Mouse (Mus musculus) c-Kit-positive CD71-positive TER-119-negative erythroid progenitor cells, embryonic 14.5 days (primary cell): Measurements from ENCODE around the gene Kars.

ENCODE experiments used
- DNase-seq: peaks from one replicate; pipeline ENCODE4 v3.0.0-alpha.2; 2013; ENCODE audit warnings: low read depth

The Kars gene

GRCm38 (mm10) chr8:112010997-112011815 lies at the start of gene Kars, which contains the start of gene Terf2ip:
Kars (minus strand) TSS chr8:112011323.
Terf2ip (plus strand) TSS chr8:112011398.
- DNase-seq: peak; percentile 86

- DNase-seq: no peak
Observed at GRCm38 (mm10) chr8:112054456-112054855, 43.3 kb upstream of the Kars start.

DNA sequence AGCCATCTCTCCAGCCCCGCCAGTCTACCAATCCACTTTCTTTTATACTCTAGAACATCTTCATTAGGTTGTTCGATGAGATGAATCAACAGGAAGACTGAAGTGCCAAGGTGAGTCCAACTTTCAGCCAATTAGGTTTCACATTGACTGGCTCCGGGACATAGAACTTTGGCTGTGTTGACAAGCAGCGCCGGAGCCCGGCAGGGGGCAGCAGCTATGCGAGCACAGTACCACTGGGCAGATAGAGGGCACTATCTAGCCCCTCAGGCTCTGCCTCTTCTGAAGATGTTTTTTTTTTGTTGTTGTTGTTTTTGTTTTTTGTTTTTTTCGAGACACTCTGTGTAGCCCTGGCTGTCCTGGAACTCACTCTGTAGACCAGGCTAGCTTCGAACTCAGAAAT lies 40.4 kb upstream of the Kars start:
- no peak for DNase-seq

GRCm38 (mm10) chr8:112049984-112050383 lies 38.9 kb upstream of the Kars start:
- DNase-seq: no peak

DNA sequence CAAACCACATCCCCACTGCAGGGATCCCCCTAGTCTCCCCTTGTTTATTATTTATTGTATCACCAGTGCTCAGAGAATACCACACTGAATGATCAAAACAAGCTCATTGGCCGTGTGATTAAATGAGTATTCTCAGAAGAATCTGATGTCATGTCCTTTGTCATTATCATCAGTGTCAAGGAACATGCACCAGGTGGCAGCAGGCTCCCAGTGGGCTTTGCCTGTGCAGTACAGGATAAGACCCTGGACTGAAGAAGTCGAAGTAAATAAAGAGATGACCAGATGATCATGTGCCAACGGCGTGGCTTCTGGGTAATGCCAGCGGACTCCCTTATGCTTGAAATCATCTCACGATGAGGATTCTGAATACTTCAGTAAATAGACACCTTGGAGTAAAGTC lies 37.2 kb upstream of the Kars start:
- no peak for DNase-seq

DNA sequence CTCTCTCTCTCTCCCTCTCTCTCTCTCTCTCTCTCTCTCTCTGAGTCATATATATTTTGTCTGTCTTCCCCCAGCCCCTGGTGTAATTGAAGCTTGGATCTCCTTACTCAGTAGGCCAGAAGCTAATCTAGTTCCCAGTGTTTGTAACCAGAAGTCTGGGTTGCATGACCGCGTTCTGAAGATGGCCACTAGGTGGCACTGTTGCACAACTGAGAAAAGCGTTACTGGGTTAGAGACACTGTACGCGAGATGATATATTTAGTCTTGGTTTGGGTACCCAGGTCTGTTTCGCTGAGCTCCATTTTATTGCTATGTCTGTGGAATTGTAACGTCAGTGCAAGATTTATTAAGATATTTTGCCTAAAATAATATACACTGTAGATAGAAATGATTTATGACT lies 34.8 kb upstream of the Kars start:
- DNase-seq: peak; percentile 66

- DNase-seq: peak; percentile 15
Observed at GRCm38 (mm10) chr8:112045182-112045581, 34.1 kb upstream of the Kars start.

- no peak for DNase-seq
Observed at GRCm38 (mm10) chr8:112037521-112037920, 26.4 kb upstream of the Kars start.

DNA sequence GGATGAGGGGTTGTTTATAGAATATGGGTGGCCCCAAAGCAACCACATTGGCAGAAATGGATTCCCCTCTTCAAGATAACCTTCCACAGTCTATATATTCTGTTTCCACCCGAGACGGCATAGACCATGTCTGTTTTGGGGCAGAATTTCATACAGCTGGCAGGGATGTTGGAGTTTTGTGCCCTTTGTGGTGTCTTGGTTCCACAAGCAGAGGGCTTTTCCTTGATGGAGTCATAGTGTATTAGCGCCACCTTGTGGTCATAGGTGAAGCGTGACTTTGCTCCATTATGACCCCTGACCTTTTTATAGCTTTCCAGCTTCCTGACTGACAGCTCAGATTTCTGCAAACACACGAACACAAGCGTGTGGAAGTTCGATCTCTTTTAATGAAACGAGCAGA lies 23.5 kb upstream of the Kars start:
- DNase-seq: peak; percentile 52

DNA sequence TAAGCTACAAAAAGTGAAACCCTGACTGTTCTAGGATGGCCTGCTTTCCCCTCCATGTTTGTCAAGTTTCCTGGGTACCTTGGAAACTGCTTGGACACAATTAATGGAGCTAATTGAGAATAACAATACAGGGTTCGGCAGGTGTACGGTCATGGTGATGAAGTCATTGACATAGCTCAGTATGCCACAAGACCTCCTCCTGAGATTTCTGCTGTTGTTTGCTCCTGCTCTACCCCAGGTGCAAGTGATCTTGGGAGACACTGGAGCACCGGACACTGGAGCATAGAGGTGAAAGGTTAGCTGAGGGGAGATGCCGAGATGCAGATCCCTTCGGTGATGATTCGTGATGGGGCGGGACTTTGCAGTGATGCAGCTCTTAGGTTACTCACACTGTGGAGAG lies 21.9 kb upstream of the Kars start:
- DNase-seq: no peak

- no peak for DNase-seq
Observed at GRCm38 (mm10) chr8:112030663-112031062, 19.5 kb upstream of the Kars start.

GRCm38 (mm10) chr8:112029455-112029854 lies 18.3 kb upstream of the Kars start:
- no peak for DNase-seq

DNA sequence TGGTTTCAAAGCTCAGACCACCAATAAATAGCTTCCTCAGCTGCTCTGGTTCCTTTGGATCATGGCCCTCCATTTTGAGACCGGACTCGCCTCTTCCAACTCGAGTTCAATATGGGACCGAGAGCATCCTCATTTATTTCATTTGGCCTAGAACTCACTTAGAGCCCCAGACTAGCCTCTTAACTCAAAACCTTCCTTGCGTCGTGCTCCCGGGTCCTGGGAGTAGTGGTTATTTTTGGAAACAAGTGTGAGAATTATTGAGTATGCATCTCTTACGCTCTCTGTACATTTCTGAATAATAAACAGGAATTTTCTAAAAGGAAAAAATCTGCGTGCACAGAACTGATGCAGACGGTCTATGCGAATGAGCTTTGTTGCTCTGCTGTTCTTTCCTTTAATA lies 3.8 kb upstream of the Kars start, which contains the start of gene Gm6793:
Gm6793 (minus strand) TSS at position 101 of the 400 bp plus-strand sequence.
- no peak for DNase-seq

DNA sequence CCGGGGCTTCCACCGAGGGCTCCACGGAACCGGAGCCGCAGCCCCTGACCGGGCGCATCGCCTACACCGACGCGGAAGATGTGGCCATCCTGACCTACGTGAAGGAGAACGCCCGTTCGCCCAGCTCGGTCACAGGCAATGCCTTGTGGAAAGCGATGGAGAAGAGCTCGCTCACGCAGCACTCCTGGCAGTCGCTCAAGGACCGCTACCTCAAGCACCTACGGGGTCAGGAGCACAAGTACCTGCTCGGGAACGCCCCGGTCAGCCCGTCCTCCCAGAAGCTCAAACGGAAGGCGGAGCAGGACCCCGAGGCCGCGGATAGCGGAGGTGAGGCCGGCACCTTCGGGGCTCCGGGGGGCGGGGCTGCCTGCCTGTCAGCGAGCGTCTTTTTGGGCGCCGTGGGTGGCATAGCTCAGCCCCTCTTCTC lies 706 bp upstream of the Kars start:
- no peak for DNase-seq

- no peak for DNase-seq
Observed at GRCm38 (mm10) chr8:112009558-112009957, 1.6 kb downstream of the Kars start.

DNA sequence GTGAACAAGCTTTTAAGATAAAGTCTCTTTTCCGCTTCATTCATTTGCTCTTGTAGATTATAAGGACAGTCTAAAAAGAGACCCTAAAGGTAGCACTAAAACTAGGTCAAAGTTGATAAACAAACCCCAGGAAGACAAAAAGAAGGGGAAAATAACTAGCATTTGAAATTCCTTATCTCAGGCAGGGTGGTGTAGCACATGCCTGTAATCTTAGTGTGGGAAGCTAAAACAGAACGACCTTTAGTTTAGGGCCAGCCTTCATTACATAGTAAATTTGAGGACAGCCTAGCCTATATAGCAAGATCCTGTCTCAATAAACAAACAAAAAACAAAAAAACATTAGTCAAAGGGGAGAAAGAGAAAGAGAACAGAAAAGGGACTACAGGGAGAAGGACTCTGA lies 3.5 kb downstream of the Kars start:
- DNase-seq: no peak

DNA sequence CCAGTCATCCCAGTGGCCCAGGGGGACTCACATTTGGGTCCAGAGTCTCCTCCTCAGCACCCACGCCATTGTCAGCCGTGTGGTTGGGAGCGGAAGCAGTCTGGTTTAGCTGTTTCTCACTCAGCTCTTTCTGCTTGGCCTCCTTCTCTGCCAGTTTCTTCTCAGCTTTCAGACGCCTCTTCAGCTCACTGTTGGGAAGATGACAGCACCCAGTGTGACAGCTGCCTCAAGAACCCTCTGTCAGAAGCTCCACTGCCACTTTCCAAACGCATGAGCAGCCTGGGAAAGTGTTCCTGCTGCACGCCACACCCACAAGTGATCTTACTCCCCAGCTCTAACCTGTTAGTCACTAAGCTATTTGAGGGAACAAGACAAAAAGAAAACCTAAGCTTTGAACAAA lies 5.5 kb downstream of the Kars start:
- no peak for DNase-seq

GRCm38 (mm10) chr8:112004754-112005153 lies 6.4 kb downstream of the Kars start:
- DNase-seq: no peak

DNA sequence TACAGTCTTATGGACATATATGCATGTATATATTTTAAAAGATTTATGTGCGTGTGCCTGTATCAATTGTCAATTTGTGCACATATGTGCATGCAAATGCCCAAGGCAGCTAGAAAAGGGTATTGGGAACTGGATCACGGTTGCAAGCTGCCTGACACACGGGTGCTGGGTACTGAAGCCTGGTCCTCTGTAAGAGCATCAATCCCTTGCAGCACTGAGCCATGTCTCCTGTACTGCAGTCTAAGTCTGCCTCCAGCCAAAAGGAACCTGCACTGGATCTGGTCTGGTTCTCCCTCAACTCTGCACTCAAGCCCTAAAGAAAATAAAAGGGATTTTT lies 18.5 kb downstream of the Kars start:
- no peak for DNase-seq

DNA sequence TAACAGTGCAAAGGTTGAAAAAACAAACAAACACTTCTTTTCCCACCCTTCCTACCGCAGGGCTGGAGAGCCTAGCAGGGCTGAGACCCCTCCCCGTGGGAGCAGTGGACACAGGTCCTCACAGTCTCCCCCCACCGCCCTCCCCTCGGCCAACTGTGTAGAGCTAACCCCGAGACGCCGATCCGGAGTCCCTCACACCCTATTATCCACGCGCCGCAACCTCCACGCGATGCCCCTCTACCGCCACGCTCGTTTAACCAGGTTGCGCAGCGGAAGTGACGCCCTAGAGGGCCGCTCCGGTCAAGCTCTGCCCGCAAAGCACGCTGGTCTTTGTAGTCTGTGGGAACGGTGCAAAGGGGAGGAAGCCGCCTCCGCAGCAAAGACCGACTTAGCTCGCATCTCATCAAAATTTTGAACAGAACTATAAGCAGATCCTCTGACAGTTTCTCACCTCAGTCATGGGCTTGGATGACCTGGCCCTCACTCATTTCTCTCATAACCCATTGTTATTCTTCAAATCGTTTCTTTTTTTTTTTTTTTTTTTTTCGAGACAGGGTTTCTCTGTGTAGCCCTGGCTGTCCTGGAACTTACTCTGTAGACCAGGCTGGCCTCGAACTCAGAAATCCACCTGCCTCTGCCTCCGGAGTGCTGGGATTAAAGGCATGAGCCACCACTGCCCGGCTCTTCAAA lies 19.0 kb downstream of the Kars start, which contains the start of gene Adat1:
Adat1 (minus strand) TSS at position 290 of the 690 bp plus-strand sequence.
- peak; percentile 78 for DNase-seq

- DNase-seq: no peak
Observed at GRCm38 (mm10) chr8:111991278-111991677, 19.8 kb downstream of the Kars start.

DNA sequence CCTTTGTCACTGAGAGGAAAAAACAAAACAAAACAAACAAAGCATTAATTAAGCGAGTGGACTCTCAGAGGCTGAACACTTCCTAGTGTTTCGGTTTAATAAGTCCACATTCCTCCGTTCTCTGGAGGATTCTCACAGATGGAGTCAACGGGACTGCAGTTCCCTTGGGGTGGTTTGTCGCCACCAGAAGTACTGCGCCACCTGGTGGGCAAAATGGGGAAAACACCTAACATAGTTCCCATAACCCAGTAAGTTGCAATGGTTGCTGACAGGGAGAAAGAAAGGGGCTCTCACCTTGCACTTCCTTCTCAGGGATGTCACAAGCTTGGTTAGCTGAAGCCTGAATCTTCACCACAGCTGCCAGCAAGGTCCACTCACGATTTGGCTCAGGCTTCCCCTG lies 21.2 kb downstream of the Kars start:
- DNase-seq: peak; percentile 82

- DNase-seq: no peak
Observed at GRCm38 (mm10) chr8:111984511-111984910, 26.6 kb downstream of the Kars start.
